Mouse (Mus musculus) embryonic facial prominence, embryonic 14.5 days (tissue): ENCODE data around the gene Angptl8. TPM values are rescaled to one million over a fixed set of nuclear protein-coding genes. Genes with fewer than 3 reads are reported as not detected.

Experiments
- ATAC-seq: fragments of 200-750 bp; cut with Nextera tagmentation; 2 replicates; pipeline ENCODE4 v1.8.0; 2017; ENCODE audit warnings: low read depth, moderate number of reproducible peaks, moderate TSS enrichment
- DNase-seq: peaks from one replicate; pipeline ENCODE4 v3.0.0-alpha.2; 2015; ENCODE audit warnings: low spot score
- H3K27ac ChIP-seq: fragments of 300-500 bp; sonication (generic); replicated peaks from 2 replicates; pipeline ENCODE4 v1.5.1; 2014; ENCODE audit warnings: low read depth, mild to moderate bottlenecking, low read length, moderate library complexity
- H3K27me3 ChIP-seq: fragments of 300-500 bp; sonication (generic); replicated peaks from 2 replicates; pipeline ENCODE4 v1.6.1; 2014; ENCODE audit warnings: low read length; ENCODE audit not compliant: control insufficient read depth, insufficient read depth
- H3K36me3 ChIP-seq: fragments of 300-500 bp; sonication (generic); 2 replicates; pipeline ENCODE4 v1.6.1; 2014; ENCODE audit warnings: low read length, mixed read lengths; ENCODE audit not compliant: control insufficient read depth, insufficient read depth
- H3K4me1 ChIP-seq: fragments of 300-500 bp; sonication (generic); 2 replicates; pipeline ENCODE4 v1.6.1; 2014; ENCODE audit warnings: antibody characterized with exemption, low read length; ENCODE audit not compliant: control insufficient read depth, insufficient read depth
- H3K4me2 ChIP-seq: fragments of 300-500 bp; sonication (generic); 2 replicates; pipeline ENCODE4 v1.6.1; 2014; ENCODE audit warnings: low read depth, mild to moderate bottlenecking, low read length, moderate library complexity, mixed read lengths
- H3K4me3 ChIP-seq: fragments of 300-500 bp; sonication (generic); 2 replicates; pipeline ENCODE4 v1.5.1; 2014; ENCODE audit warnings: low read depth, mild to moderate bottlenecking, low read length
- H3K9ac ChIP-seq: fragments of 300-500 bp; sonication (generic); 2 replicates; pipeline ENCODE4 v1.6.1; 2014; ENCODE audit warnings: low read depth, mild to moderate bottlenecking, low read length, moderate library complexity, mixed read lengths
- H3K9me3 ChIP-seq: fragments of 300-500 bp; sonication (generic); 2 replicates; pipeline ENCODE4 v1.6.1; 2016; ENCODE audit warnings: low read length; ENCODE audit not compliant: control insufficient read depth
- WGBS: fragments of 180-500 bp; shearing (Covaris S2); extraction: QIAGEN DNeasy Blood & Tissue Kit; methylation state at CpG from one replicate; pipeline ENCODE4 v1.1.7; 2014; 5-methylcytosine and 5-hydroxymethylcytosine counted together
- polyA plus RNA-seq: library from polyadenylated mRNA; unstranded; fragments of >200 nt; fragmentation: Nextera tagmentation; extraction: Ambion mirVana; gene quantifications from 2 replicates; pipeline ENCODE4 v1.2.1, GENCODE M21; 2014

Angptl8 gene
- polyA plus RNA-seq, 1 experiment from 2014 or later, result 0.54 TPM

GRCm38 (mm10) chr9:21819181-21819729 lies 16.1 kb upstream of the Angptl8 start:
- Histone ChIP-seq H3K27ac (no peak overlapping the region), H3K27me3 (no peaks in the 10 kb centered on the region), H3K9me3 (no peaks in the 10 kb centered on the region), H3K9ac (no peak overlapping the region), H3K4me3 (no peak overlapping the region), H3K36me3 (peaks cover 41% of the 10 kb centered on the region), H3K4me2 (no peak overlapping the region), H3K4me1 (no peaks in the 10 kb centered on the region)
- 97% methylated on average over 2 of the region's 2 CpGs for WGBS
- ATAC-seq, result no peak
- no peak for DNase-seq

DNA sequence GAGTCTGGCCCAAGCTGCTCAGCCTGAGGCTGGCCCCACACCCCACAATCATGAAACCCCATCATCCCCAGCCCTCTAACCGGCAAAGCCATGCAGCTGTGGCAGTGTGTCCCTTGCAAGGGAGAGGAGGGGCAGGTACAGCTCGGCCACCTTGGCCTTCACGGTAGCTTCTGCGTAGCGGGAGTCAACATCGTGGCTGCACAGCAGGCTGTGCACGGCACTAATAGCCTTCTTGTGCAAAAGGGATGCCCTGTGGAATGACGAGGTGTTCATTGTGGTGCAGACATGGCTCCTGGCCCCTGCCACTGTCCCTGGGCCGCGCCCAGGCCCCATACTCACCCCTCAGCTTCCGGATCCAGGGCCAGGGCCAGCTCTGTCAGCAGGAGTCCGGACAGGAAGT lies 15.1 kb upstream of the Angptl8 start:
- H3K27ac ChIP-seq, result no peak overlapping the region
- DNase-seq, result no peak
- H3K9me3 ChIP-seq, result no peaks in the 10 kb centered on the region
- ATAC-seq, result no peak
- H3K36me3 ChIP-seq, result peaks cover 34% of the 10 kb centered on the region
- no peaks in the 10 kb centered on the region for H3K27me3 ChIP-seq
- no peak overlapping the region for H3K4me2 ChIP-seq
- H3K9ac ChIP-seq, result no peak overlapping the region
- no peaks in the 10 kb centered on the region for H3K4me1 ChIP-seq
- H3K4me3 ChIP-seq, result no peak overlapping the region
- WGBS, result 75% methylated on average over 12 of the region's 12 CpGs

- no peak overlapping the region for H3K4me3 ChIP-seq
- WGBS, result 82% methylated on average over 6 of the region's 6 CpGs
Observed at GRCm38 (mm10) chr9:21822686-21823085, 12.6 kb upstream of the Angptl8 start.

GRCm38 (mm10) chr9:21823957-21824356 lies 11.4 kb upstream of the Angptl8 start:
- ATAC-seq, result no peak
- 56% methylated on average over 4 of the region's 4 CpGs for WGBS

More at GRCm38 (mm10) chr9:21822686-21823085, 12.6 kb upstream of the Angptl8 start:
- Histone ChIP-seq H3K9me3 (no peaks in the 10 kb centered on the region), H3K9ac (no peak overlapping the region), H3K4me2 (no peak overlapping the region), H3K4me1 (no peaks in the 10 kb centered on the region), H3K36me3 (peaks cover 14% of the 10 kb centered on the region), H3K27ac (no peak overlapping the region), H3K27me3 (no peaks in the 10 kb centered on the region)
- ATAC-seq (no peak), DNase-seq (no peak)

DNA sequence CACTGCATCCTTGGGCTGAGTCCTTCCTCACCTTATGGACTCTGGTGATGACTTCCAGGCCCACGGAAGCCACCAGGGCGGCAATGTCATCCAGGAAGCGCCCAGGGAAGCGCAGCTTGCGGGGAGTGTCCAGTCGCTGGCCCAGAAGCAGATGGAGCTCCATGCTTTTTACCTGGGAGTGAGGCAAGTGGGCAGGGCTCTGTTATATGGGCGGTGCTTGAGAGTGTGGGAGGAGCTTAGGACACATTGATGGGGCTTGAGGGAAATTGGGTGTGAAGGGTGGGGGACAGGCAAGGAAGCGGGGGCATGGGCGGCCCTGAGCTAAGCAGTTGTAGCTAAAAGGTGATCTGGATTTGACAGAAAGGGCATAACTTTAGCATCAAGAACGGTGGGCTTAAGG lies 10.9 kb upstream of the Angptl8 start:
- 65% methylated on average over 10 of the region's 10 CpGs for WGBS
- Histone ChIP-seq H3K36me3 (peaks cover 15% of the 10 kb centered on the region), H3K9ac (no peak overlapping the region), H3K9me3 (no peaks in the 10 kb centered on the region), H3K27me3 (no peaks in the 10 kb centered on the region), H3K4me1 (no peaks in the 10 kb centered on the region), H3K4me2 (no peak overlapping the region), H3K27ac (no peak overlapping the region), H3K4me3 (no peak overlapping the region)
- ATAC-seq (no peak), DNase-seq (no peak)

More at GRCm38 (mm10) chr9:21823957-21824356, 11.4 kb upstream of the Angptl8 start:
- no peak overlapping the region for H3K9ac ChIP-seq
- H3K9me3 ChIP-seq, result no peaks in the 10 kb centered on the region
- peaks cover 12% of the 10 kb centered on the region; the same call in 1 of the 2 replicates for H3K36me3 ChIP-seq
- no peak overlapping the region for H3K4me3 ChIP-seq
- no peak for DNase-seq
- H3K4me2 ChIP-seq, result no peak overlapping the region
- no peak overlapping the region for H3K27ac ChIP-seq
- H3K27me3 ChIP-seq, result no peaks in the 10 kb centered on the region
- no peaks in the 10 kb centered on the region for H3K4me1 ChIP-seq

DNA sequence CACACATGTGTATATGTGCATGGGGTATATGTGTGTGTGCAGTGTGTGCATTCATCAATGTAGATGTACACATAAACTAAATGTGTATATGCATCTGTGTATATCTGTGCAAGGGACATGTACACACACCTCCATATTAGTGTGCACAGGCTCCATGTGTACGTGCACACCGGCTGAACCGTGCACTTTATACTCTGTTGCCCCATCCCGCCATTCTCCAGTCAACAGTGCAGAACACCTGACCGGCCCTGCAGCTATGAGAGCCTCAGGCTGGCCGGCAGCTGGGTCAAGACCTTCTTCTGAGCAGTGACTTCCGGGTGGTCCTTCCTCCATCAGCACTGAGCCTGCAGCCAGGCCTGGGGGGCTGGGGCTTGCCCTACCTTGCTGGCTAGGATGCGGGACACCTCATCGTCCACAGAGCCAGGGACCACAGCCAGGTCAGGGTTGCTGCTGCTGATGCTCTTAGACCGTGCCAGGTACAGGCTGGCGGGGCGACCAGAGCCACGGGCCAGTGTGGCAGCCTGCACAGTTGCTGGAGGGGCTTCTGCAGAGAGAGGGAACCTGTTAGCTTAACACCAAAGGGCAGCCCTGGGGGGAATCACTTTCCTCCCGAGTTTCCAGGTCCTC lies 5.4 kb upstream of the Angptl8 start:
- Histone ChIP-seq H3K9me3 (no peaks in the 10 kb centered on the region), H3K27ac (no peak overlapping the region), H3K27me3 (no peaks in the 10 kb centered on the region), H3K9ac (no peak overlapping the region), H3K4me1 (no peaks in the 10 kb centered on the region), H3K36me3 (peaks cover 26% of the 10 kb centered on the region), H3K4me3 (no peak overlapping the region), H3K4me2 (no peak overlapping the region)
- 88% methylated on average over 14 of the region's 14 CpGs for WGBS
- ATAC-seq (no peak), DNase-seq (no peak)

DNA sequence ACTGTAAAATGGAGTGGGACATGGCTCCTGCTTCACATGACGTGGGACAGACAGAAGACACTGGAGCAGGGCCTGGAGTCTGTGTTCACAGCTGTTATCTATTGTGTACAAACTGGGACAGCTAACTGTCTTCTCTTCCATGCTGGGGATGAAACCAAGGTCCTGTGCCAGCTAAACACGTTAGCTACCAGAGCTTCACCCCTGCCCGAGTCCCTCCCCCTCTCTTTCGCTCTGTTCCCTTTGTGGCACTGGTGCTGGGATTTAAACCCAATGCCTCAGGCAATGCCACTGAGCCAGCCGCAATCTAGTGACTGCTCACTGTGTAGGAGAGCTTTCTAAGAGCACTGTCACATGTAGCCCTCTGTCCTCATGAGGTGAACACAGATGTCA lies 4.9 kb upstream of the Angptl8 start:
- no peaks in the 10 kb centered on the region for H3K27me3 ChIP-seq
- no peaks in the 10 kb centered on the region for H3K4me1 ChIP-seq
- H3K4me3 ChIP-seq, result no peak overlapping the region
- ATAC-seq (no peak), DNase-seq (no peak)
- WGBS, result 78% methylated on average over 5 of the region's 5 CpGs
- H3K4me2 ChIP-seq, result no peak overlapping the region
- H3K36me3 ChIP-seq, result peaks cover 31% of the 10 kb centered on the region
- no peak overlapping the region for H3K9ac ChIP-seq
- H3K9me3 ChIP-seq, result no peaks in the 10 kb centered on the region
- H3K27ac ChIP-seq, result no peak overlapping the region

DNA sequence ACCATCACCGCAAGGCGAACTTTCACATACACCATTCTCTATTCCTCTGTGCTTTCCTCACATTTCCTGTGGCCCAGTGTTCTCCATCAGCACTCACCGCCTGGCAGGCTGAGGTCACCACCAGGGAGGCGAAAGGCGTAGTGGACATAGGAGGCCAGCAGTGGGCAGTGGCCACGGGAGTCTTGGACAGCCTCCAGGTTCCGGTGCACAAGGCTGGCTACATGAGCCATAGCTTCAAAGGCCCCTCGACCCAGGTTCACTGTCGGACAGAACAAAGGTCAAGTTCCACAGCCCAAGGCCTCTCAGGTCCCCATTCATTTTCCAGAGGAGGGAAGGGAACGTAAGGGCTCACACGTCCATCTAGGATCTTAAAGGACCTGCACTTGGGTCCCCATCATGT lies 4.4 kb upstream of the Angptl8 start:
- Histone ChIP-seq H3K4me2 (no peak overlapping the region), H3K4me3 (no peak overlapping the region), H3K9me3 (no peaks in the 10 kb centered on the region), H3K27me3 (no peaks in the 10 kb centered on the region), H3K27ac (no peak overlapping the region), H3K4me1 (no peaks in the 10 kb centered on the region), H3K36me3 (peaks cover 35% of the 10 kb centered on the region), H3K9ac (no peak overlapping the region)
- DNase-seq, result no peak
- 85% methylated on average over 11 of the region's 11 CpGs for WGBS
- ATAC-seq, result no peak
